Mouse (Mus musculus) monocyte, adult 5-6 weeks (primary cell): ENCODE results near the gene Gm20604. TPM values are rescaled to one million over a fixed set of nuclear protein-coding genes. Genes with fewer than 3 reads are reported as not detected.

Experiments
- ATAC-seq: fragments of 153-309, 156-312 bp; replicated peaks from 2 replicates; pipeline ENCODE4 v1.8.0; 2017; ENCODE audit warnings: mild to moderate bottlenecking; ENCODE audit not compliant: low TSS enrichment, insufficient number of reproducible peaks, severe bottlenecking, poor library complexity, low FRiP score
- total RNA-seq: library from RNA; stranded (forward); fragments of 200-1000, 200-491, 200-594 nt; gene quantifications from 3 replicates; pipeline ENCODE4 v1.2.3, GENCODE M21; 2017

Gene Gm20604
- total RNA-seq = 2.5 to 8.0 TPM (median 2.5 TPM) in 3 replicates

GRCm38 (mm10) chr12:102758403-102758756, at the start of gene Gm20604:
Gene Gm20604, minus strand, starts transcription at chr12:102758672.
- ATAC-seq = no peak

GRCm38 (mm10) chr12:102799528-102799927, 41.1 kb upstream of the Gm20604 start:
- no peak for ATAC-seq

- ATAC-seq = no peak
Observed at GRCm38 (mm10) chr12:102787927-102788326, 29.5 kb upstream of the Gm20604 start.

- no peak for ATAC-seq
Observed at GRCm38 (mm10) chr12:102785593-102785985, 27.1 kb upstream of the Gm20604 start.

GRCm38 (mm10) chr12:102784899-102785592, 26.6 kb upstream of the Gm20604 start:
- ATAC-seq = no peak

- no peak for ATAC-seq
Observed at GRCm38 (mm10) chr12:102782841-102783240, 24.4 kb upstream of the Gm20604 start.

GRCm38 (mm10) chr12:102779452-102779851, 21.0 kb upstream of the Gm20604 start:
- no peak for ATAC-seq

- no peak for ATAC-seq
Observed at GRCm38 (mm10) chr12:102778151-102778550, 19.7 kb upstream of the Gm20604 start.

- no peak for ATAC-seq
Observed at GRCm38 (mm10) chr12:102776035-102776434, 17.6 kb upstream of the Gm20604 start.

- no peak for ATAC-seq
Observed at GRCm38 (mm10) chr12:102772676-102773075, 14.2 kb upstream of the Gm20604 start.

GRCm38 (mm10) chr12:102771601-102772000, 13.1 kb upstream of the Gm20604 start:
- no peak for ATAC-seq

- ATAC-seq = no peak
Observed at GRCm38 (mm10) chr12:102769000-102769399, 10.5 kb upstream of the Gm20604 start.

GRCm38 (mm10) chr12:102763696-102764095, 5.2 kb upstream of the Gm20604 start:
- no peak for ATAC-seq

- no peak for ATAC-seq
Observed at GRCm38 (mm10) chr12:102761668-102762067, 3.2 kb upstream of the Gm20604 start.

- ATAC-seq = no peak
Observed at GRCm38 (mm10) chr12:102758936-102759335, 464 bp upstream of the Gm20604 start.

GRCm38 (mm10) chr12:102757689-102758402, 626 bp downstream of the Gm20604 start, which contains the start of the genes Gm28051, Gon7 and Ubr7:
Gene Gm28051, minus strand, starts transcription at chr12:102757765.
Gene Gon7, minus strand, starts transcription at chr12:102757803.
Gene Ubr7, plus strand, starts transcription at chr12:102757967.
- ATAC-seq = peak; percentile 94

- no peak for ATAC-seq
Observed at GRCm38 (mm10) chr12:102757055-102757688, 1.3 kb downstream of the Gm20604 start.

- ATAC-seq = no peak
Observed at GRCm38 (mm10) chr12:102756304-102756703, 2.2 kb downstream of the Gm20604 start.

- no peak for ATAC-seq
Observed at GRCm38 (mm10) chr12:102748256-102748655, 10.2 kb downstream of the Gm20604 start.

GRCm38 (mm10) chr12:102744839-102745238, 13.6 kb downstream of the Gm20604 start:
- ATAC-seq = peak; percentile 76
